Mouse (Mus musculus) limb, embryonic 12.5 days (tissue): Measurements from ENCODE around the gene Trdn. TPM values are rescaled to one million over a fixed set of nuclear protein-coding genes. Genes with fewer than 3 reads are reported as not detected.

Experiments used
- ATAC-seq: fragments of 200-750 bp; cut with Nextera tagmentation; 2 replicates; pipeline ENCODE4 v1.8.0; 2017; ENCODE audit warnings: low read depth, moderate TSS enrichment; ENCODE audit not compliant: insufficient number of reproducible peaks, insufficient read depth, low FRiP score, low TSS enrichment
- H3K27ac ChIP-seq: fragments of 300-500 bp; sonication (generic); 2 replicates; pipeline ENCODE4 v1.5.1; 2016; ENCODE audit warnings: mild to moderate bottlenecking, moderate library complexity
- H3K27me3 ChIP-seq: fragments of 300-500 bp; sonication (generic); 2 replicates; pipeline ENCODE4 v1.6.1; 2016; ENCODE audit warnings: mild to moderate bottlenecking, moderate library complexity
- H3K36me3 ChIP-seq: fragments of 300-500 bp; sonication (generic); 2 replicates; pipeline ENCODE4 v1.6.1; 2016; ENCODE audit warnings: mild to moderate bottlenecking, moderate library complexity
- H3K4me1 ChIP-seq: fragments of 300-500 bp; sonication (generic); replicated peaks from 2 replicates; pipeline ENCODE4 v1.6.1; 2016
- H3K4me2 ChIP-seq: fragments of 300-500 bp; sonication (generic); 2 replicates; pipeline ENCODE4 v1.6.1; 2016; ENCODE audit warnings: mild to moderate bottlenecking, moderate library complexity
- H3K4me3 ChIP-seq: fragments of 300-500 bp; sonication (generic); replicated peaks from 2 replicates; pipeline ENCODE4 v1.5.1; 2016; ENCODE audit warnings: mild to moderate bottlenecking
- H3K9ac ChIP-seq: fragments of 300-500 bp; sonication (generic); replicated peaks from 2 replicates; pipeline ENCODE4 v1.6.1; 2016; ENCODE audit warnings: mild to moderate bottlenecking, moderate library complexity
- H3K9me3 ChIP-seq: fragments of 300-500 bp; sonication (generic); 2 replicates; pipeline ENCODE4 v1.6.1; 2016; ENCODE audit warnings: mild to moderate bottlenecking, moderate library complexity
- WGBS: fragments of 180-500 bp; shearing (Covaris S2); methylation state at CpG from one replicate; pipeline ENCODE4 v1.1.7; 2016; 5-methylcytosine and 5-hydroxymethylcytosine counted together
- polyA plus RNA-seq: library from polyadenylated mRNA; unstranded; fragments of >200 nt; fragmentation: Nextera tagmentation; extraction: Ambion mirVana; gene quantifications from 2 replicates; pipeline ENCODE4 v1.2.1, GENCODE M21; 2016

Gene Trdn
- polyA plus RNA-seq, 1 experiment from 2014 or later = 3.0 TPM

DNA sequence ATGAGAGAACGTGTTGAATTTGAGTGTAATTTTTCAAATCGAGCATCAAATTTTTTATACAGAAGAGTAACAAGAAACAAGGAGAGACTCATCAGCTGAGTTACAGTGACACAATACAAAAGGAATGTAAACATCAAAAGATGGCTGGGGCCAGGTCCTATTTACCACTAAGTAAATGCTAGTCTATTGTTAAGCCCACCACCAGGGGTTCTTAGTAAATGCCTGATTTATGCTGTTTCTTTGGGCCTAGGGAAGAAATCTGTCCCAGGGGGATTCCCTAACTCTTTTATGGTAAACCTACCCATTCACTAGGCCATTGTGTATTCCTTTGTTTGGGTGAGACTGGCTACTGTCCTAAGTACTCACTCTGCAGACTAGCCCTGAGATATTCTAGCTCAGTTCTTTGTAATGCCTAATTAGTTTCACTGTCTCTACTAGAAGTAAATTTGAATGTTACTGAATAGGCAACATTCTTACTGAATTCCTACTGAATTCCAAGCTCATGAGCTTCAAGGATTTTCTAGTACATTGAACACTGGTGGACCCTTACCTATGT, 295.2 kb downstream of the Trdn start:
- ATAC-seq = no peak
- Histone ChIP-seq H3K9me3 (no peaks in the 10 kb centered on the region), H3K27ac (no peak overlapping the region), H3K36me3 (no peaks in the 10 kb centered on the region), H3K9ac (no peak overlapping the region), H3K27me3 (no peaks in the 10 kb centered on the region), H3K4me1 (no peaks in the 10 kb centered on the region), H3K4me2 (no peak overlapping the region), H3K4me3 (no peak overlapping the region)
- 85% methylated on average over 2 of the region's 2 CpGs for WGBS

Other genes with a start within 250 kb of the Trdn start
- 0.38 and 0.74 TPM in 2 replicates for gene Nkain2, start 190.1 kb upstream of the Trdn start, polyA plus RNA-seq